Mouse (Mus musculus) E14TG2a.4 (cell line): Measurements from ENCODE around the gene 4930412O13Rik.

Experiments used
- H3K27me3 ChIP-seq: 2 replicates; pipeline ENCODE4 v1.6.1; 2014; ENCODE audit warnings: low read length, control low read depth; ENCODE audit not compliant: insufficient read depth
- H3K36me3 ChIP-seq: 2 replicates; pipeline ENCODE4 v1.6.1; 2014; ENCODE audit warnings: low read length, control low read depth; ENCODE audit not compliant: insufficient read depth
- H3K4me1 ChIP-seq: replicated peaks from 2 replicates; pipeline ENCODE4 v1.6.1; 2014; ENCODE audit warnings: low read depth, low read length, control low read depth
- H3K4me3 ChIP-seq: replicated peaks from 2 replicates; pipeline ENCODE4 v1.5.1; 2014; ENCODE audit warnings: mild to moderate bottlenecking, low read length
- H3K9me3 ChIP-seq: 2 replicates; pipeline ENCODE4 v1.6.1; 2014; ENCODE audit warnings: low read length, control low read depth
- CTCF ChIP-seq: conservative IDR thresholded peaks from 2 replicates; pipeline ENCODE4 v1.5.1; 2014; ENCODE audit warnings: low read length
- NANOG ChIP-seq: IDR thresholded peaks from 2 replicates; pipeline ENCODE4 v1.6.1; 2014; ENCODE audit warnings: borderline replicate concordance, low read length, mixed read lengths
- POU5F1 ChIP-seq: IDR thresholded peaks from 2 replicates; pipeline ENCODE4 v1.6.1; 2014; ENCODE audit warnings: low read length, borderline replicate concordance

Gene 4930412O13Rik

GRCm38 (mm10) chr2:9890251-9890650 lies 9.2 kb downstream of the 4930412O13Rik start:
- H3K27me3 ChIP-seq = peaks cover 96% of the 10 kb centered on the region
- no peaks in the 10 kb centered on the region for H3K9me3 ChIP-seq
- no peak overlapping the region for H3K4me3 ChIP-seq
- peaks cover 31% of the 10 kb centered on the region for H3K4me1 ChIP-seq
- no peaks in the 10 kb centered on the region for H3K36me3 ChIP-seq
- no peak for TF ChIP-seq POU5F1

GRCm38 (mm10) chr2:9890906-9891305 lies 9.9 kb downstream of the 4930412O13Rik start:
- H3K27me3 ChIP-seq = peaks cover 96% of the 10 kb centered on the region
- no peaks in the 10 kb centered on the region for H3K9me3 ChIP-seq

GRCm38 (mm10) chr2:9892541-9892940 lies 11.5 kb downstream of the 4930412O13Rik start:
- H3K4me3 ChIP-seq = no peak overlapping the region
- H3K27me3 ChIP-seq = peaks cover 96% of the 10 kb centered on the region
- H3K36me3 ChIP-seq = no peaks in the 10 kb centered on the region
- H3K4me1 ChIP-seq = peaks cover 47% of the 10 kb centered on the region
- no peak for TF ChIP-seq NANOG
- no peak for TF ChIP-seq POU5F1
- no peaks in the 10 kb centered on the region for H3K9me3 ChIP-seq

More at GRCm38 (mm10) chr2:9890906-9891305, 9.9 kb downstream of the 4930412O13Rik start:
- Histone ChIP-seq H3K4me3 (no peak overlapping the region), H3K36me3 (no peaks in the 10 kb centered on the region), H3K4me1 (peaks cover 35% of the 10 kb centered on the region)
- TF ChIP-seq CTCF (no peak), POU5F1 (no peak), NANOG (no peak)

DNA sequence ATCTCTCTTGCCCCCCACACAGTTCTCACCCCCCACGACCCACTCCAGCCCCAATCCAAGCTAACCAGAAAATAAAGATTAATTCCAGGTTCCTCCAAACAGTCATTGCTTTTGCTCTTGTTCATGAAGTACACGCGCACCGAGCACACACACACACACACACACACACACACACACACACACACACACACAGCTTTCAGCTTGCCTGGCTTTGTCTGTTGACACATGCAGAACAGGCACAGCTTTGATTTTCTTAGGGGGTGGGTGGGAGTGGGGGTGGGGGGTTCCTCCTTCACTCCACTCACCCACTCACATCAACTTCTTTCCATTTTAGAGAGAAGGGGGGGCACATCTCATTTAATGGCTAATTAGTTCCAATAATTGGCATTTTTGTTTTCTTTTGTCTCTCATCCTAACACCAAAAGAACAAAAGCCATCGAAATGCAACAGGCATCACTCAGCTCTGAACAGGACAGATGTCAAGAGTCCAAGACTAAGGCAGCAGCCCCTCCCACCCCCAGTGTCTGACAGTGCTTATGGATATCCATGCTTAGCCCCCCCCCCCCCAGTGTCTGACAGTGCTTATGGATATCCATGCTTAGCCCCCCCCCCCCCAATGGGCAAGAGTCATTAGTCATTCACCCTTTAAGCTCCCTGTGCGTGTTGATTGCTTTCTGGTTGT lies 12.4 kb downstream of the 4930412O13Rik start:
- H3K27me3 ChIP-seq = peaks cover 94% of the 10 kb centered on the region
- no peak overlapping the region for H3K4me3 ChIP-seq
- peaks cover 50% of the 10 kb centered on the region for H3K4me1 ChIP-seq
- no peaks in the 10 kb centered on the region for H3K36me3 ChIP-seq
- TF ChIP-seq NANOG = no peak
- TF ChIP-seq POU5F1 = no peak
- no peak for TF ChIP-seq CTCF
- no peaks in the 10 kb centered on the region for H3K9me3 ChIP-seq

DNA sequence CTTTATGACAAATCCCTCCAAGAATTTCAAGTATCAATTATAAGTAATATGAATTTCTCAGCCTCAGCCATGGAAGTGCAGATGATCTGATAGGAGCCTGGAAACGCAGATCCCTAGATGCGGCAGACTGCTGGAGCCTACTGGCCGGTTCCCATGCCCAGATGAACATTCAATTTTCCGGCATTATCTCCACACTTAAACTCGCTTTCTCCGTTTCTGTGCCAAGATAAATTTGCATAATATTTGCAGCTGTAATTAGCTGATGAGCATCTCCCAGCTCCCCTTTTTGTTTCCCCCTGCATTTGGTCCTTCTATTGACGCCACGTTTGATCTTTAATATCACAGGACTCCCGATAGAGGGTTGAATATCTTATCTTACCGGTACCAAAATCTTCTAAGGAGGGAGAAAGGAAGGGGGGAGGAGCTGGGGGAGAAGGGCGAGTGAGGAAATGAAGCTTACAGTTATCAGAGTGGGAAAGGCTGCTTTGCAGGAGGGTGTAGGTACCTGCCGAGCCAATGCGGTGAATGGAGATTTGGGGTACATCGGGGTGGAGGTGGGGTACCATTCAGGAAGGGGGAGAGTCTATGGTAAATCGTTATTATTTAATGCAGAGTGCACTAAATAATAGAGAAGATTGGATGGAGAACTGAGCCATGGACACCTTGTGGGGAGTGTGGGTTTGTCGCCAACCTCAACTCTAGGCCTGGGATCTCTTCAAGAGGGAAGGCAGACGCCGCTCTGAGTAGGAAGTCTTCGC lies 14.0 kb downstream of the 4930412O13Rik start:
- 0 out of 2 replicates have a peak overlapping the region, but pooled peaks have one; percentile 54 for H3K4me3 ChIP-seq
- H3K9me3 ChIP-seq = no peaks in the 10 kb centered on the region
- H3K27me3 ChIP-seq = peaks cover 93% of the 10 kb centered on the region
- TF ChIP-seq POU5F1 (no peak), NANOG (no peak), CTCF (no peak)
- peaks cover 49% of the 10 kb centered on the region for H3K4me1 ChIP-seq
- no peaks in the 10 kb centered on the region for H3K36me3 ChIP-seq

GRCm38 (mm10) chr2:9896097-9896770 lies 15.2 kb downstream of the 4930412O13Rik start:
- Histone ChIP-seq H3K36me3 (no peaks in the 10 kb centered on the region), H3K27me3 (peaks cover 81% of the 10 kb centered on the region), H3K4me3 (peak overlapping the region; percentile 54), H3K4me1 (peaks cover 49% of the 10 kb centered on the region), H3K9me3 (no peaks in the 10 kb centered on the region)
- TF ChIP-seq POU5F1 = no peak
- TF ChIP-seq CTCF = no peak
- no peak for TF ChIP-seq NANOG

GRCm38 (mm10) chr2:9897846-9898245 lies 16.8 kb downstream of the 4930412O13Rik start:
- TF ChIP-seq NANOG = peak; percentile 10; the same call in 1 of the 2 replicates
- TF ChIP-seq POU5F1 = no peak
- no peak for TF ChIP-seq CTCF
- Histone ChIP-seq H3K27me3 (peaks cover 70% of the 10 kb centered on the region), H3K4me3 (no peak overlapping the region), H3K4me1 (peaks cover 49% of the 10 kb centered on the region), H3K9me3 (no peaks in the 10 kb centered on the region), H3K36me3 (no peaks in the 10 kb centered on the region)

DNA sequence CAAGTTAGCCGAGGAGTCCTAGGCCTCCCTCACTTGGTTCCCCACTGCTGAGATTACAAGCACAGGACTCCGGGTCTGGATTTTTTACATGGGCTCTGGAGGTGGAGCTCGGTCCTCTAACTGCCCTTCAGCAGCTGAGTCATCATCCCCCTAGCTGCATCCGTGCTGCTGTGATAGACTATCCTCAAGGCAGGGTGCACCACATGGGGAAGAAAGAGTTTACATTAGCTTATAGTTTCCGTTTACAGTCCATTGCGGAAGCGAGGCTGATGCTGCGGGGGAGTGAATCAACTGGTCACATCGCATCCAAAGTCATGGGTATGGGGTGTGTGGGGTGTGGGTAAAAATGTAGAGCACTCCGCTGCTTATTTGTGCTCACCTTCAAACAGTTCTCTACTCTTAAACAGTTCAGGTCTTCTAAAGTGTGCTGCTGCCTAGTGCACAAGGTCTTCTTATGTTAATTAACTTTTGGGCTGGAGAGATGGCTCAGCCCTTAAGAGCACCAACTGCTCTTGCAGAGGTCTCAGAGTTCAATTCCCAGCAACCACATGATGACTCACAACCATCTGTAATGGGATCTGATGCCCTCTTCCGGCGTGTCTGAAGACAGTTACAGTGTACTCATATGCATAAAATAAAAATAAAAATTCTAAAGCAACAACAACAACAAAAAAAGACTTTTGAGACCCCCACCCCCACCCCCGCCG lies 23.0 kb downstream of the 4930412O13Rik start:
- Histone ChIP-seq H3K4me1 (peaks cover 32% of the 10 kb centered on the region), H3K36me3 (no peaks in the 10 kb centered on the region), H3K27me3 (peaks cover 12% of the 10 kb centered on the region), H3K9me3 (no peaks in the 10 kb centered on the region), H3K4me3 (no peak overlapping the region)
- TF ChIP-seq NANOG (no peak), CTCF (no peak), POU5F1 (no peak)
